Mouse (Mus musculus) spleen, postnatal 36 days (tissue): ENCODE data around the gene Ttll5.

Source experiments
- DNase-seq, 2 experiments: peaks; one replicate each; pipeline ENCODE4 v3.0.0; 2022; ENCODE audit warnings: low spot score in 2 of 2, mixed read lengths in 1 of 2

Gene Ttll5

GRCm38 (mm10) chr12:85839371-85840000 lies 15.0 kb downstream of the Ttll5 start:
- no peak for DNase-seq

DNA sequence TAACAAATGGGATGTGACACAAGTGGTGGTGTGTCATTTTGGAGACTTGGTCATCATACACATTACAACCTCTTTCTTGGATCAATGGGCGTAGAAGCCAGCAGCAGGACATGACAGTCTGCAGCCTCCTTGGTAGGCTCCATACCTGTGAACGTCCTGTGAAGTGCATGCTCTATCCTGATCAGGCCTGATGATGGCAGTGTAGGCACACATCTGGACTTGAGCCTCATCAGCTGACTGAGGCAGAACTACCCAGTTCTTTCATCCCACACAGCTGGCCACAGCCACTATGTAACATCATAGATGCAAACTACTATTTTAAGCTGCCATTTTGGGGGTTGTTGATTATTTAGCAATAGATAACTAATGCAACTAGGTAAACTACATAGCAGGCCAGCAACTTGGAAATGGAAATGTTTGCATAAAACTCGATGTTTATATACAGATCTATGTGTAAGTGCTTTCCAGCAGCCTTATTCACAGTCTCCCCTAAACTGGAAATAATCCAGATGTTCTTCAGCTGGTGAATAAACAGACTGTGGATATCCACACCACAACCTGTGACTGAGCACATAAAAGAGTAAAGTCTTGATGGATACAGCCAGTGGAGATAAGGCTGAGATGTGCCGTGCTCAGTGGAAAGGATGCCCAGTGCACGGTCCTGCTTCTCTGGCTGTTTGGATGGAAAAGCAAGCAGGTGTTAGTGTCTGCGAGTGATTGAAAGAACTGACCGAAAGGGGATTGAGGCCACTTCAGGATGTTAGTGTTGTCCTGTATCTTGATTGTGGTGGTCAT lies 23.9 kb downstream of the Ttll5 start:
- no peak for DNase-seq

GRCm38 (mm10) chr12:85850661-85851060 lies 26.2 kb downstream of the Ttll5 start:
- DNase-seq = no peak

DNA sequence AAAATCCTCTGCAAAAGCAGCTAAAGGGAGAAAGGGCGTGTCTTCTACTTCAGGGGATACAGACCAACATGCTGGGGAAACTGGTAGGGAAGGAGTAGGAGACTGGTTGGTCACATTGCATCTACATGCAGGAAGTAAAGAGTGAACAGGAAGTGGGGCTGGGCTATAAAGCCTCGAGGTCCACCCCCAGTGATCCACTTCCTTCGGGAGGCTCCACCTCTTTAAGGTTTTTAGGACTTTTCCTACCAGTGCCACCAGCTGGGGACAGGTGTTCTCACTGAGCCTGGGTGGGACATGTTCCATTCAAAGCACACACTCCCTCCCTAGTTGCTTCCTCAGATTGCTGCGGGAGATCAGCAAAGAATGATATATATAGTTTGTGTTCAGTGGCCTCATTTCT lies 29.4 kb downstream of the Ttll5 start:
- DNase-seq = no peak

DNA sequence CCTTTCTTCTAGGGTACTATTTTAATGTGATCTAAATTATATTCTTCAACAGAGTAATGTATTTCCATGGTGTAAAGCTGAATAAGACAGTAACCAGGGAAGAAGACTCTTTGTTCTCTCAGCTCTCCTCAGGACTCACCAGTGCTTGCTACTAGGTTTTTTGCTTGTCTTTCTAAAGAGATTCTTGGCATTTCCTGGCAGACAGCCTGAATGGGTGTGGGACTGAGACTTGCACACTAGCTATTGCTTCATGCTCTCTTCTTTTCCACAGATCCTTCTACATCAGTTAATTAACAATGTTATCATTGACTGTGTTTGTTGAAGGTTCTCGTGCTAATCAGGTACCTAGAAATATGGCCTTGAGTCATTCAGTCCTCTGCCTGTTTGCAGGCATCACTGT lies 29.8 kb downstream of the Ttll5 start:
- no peak for DNase-seq

- DNase-seq = no peak
Observed at GRCm38 (mm10) chr12:85857300-85857699, 32.8 kb downstream of the Ttll5 start.

DNA sequence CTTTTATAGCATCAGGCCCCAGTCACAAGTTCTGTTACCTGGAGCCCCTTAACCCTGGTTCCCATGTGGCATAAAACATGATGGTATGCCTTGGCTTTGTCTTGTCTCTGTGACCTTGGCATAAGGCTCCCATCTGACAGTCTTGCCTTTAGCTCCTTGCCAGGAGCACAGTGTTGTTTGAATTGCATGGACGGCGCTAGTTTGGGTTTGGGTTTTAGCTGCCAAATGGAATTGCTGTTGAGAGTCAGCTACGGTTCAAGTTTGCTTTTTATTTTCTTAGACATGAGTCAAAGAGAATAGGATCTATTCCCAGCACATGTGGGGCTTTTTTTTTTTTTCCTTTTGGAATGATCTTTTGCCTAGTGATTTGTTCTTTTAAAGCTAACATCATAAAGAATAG lies 34.7 kb downstream of the Ttll5 start:
- DNase-seq = no peak

GRCm38 (mm10) chr12:85859511-85860189 lies 35.2 kb downstream of the Ttll5 start:
- no peak for DNase-seq

GRCm38 (mm10) chr12:85862514-85862913 lies 38.1 kb downstream of the Ttll5 start:
- no peak for DNase-seq

- peak; percentile 4 to 10 for DNase-seq
Observed at GRCm38 (mm10) chr12:85865526-85865925, 41.1 kb downstream of the Ttll5 start.

DNA sequence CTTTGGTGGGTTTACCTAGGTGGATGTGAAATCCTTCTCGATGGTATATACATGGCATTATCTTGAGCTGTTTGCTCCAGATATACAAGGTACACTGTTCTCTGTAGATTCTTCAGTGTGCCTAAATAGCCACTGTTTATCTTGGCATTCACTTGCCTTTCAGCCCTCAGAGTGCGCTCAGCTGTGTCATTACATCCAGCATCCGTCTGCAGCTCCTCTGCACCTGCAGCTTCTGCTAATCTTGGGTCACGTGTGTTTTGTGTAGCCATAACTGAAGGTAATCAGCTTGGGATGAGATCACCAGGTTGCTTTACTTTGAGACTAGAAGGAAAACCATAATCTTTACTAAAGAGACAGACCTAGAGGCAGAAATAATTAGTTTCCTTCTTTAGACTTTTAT lies 42.2 kb downstream of the Ttll5 start:
- DNase-seq = no peak

DNA sequence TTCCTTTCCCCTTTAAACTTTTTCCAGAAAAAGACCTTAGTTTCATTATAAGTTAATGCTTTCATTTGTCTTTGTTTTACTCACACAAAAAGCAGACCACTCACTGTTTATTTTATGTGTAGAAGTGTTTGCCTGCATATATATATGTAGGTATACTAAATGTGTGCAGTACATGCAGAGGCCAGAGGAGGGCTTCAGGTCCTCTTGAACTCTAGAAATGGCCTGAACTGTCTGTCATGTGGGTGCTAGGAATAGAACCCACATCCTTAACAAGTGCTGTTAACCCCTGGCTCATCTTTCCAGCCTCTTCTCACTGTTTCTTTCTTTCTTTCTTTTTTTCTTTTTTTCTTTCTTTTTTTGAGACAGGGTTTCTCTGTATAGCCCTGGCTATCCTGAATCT lies 42.7 kb downstream of the Ttll5 start:
- no peak for DNase-seq

DNA sequence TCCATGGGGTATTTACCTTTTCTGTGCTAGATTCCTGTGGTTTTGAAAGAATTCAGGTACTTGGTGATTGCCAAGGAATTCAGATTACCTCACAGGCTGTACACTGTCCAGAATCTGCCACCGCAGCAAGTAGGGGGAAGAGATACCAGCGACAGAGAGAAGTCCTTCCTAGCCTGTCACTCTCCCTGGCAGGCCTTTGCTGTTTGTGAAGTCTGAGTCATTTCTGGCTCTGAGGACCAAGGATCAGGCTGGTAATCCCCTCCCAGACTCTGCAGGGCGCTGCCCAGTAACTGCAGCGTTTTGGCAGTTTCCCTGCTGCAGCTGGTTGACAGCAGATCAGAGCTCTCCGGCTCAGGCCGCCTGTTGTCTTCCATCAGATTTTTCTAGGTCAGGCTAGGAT lies 45.0 kb downstream of the Ttll5 start:
- DNase-seq = no peak

DNA sequence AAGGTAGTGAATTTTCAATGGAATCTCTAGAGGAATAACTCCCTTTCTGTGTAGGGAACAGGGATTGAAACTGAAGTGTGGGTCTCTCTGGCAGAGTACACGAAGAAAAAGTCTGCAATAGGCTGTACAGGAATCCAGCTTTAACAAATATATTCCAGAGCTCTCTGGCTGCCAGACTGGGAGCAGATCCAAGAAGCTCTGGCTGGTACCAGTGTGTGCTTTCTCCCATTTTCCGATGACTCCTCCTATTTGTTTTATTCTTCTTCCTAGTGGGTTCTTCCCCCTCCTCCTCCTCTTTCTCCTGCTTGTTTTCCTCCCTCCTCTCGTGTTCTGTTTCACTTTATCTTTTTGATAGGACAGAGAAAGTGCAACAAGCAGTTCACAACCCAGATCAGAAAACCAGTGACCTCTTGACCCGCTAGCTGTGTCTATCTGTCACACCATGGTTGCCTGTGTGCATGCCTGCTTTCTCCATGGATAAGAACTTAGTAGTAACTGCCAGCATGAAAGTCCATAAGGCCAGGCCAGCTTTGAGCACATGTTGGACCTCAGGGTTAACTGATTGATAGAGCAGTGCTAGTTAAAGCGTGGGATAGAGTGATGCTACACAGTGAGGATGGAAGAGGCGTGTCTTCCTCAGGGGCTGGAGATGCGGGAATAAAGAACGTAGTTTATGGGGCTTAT lies 55.3 kb downstream of the Ttll5 start:
- DNase-seq = no peak

DNA sequence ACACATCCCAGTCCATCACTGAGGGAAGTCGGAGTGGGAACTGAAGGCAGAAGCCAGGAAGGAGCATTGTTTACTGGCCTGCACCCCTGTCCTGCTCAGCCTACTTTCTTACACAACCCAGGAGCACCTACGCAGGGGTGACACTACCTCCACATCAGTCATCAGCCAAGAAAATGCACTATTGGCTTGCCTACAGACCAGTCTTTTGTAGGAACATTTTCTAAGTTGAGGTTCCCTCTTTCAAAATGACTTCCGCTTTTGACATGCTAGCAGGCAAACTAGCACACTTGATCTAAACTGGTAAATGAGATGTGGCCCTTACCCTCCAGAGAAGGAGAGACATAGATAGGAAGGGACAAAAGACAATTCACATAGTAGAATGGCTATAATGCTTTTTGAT lies 60.6 kb downstream of the Ttll5 start:
- DNase-seq = no peak

DNA sequence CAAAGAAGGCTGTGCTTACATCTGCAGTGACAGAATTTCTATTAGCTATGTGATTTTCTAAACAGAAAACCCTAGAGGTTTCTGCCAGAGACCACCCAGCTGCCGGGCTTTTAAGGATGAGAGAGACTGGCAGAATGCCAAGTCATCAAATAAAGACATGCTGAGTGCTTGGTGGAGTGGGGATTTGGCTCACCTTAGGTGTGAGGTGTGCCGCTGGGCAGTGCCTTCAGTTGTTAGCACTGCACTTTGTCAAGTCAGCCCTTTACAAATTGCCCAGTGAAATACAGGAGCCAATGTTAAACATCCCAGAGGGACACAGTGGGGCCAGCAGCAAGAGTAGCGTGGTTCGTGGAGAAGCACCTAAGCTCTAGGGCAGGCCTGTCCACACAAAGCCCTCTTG lies 65.6 kb downstream of the Ttll5 start:
- DNase-seq = no peak

DNA sequence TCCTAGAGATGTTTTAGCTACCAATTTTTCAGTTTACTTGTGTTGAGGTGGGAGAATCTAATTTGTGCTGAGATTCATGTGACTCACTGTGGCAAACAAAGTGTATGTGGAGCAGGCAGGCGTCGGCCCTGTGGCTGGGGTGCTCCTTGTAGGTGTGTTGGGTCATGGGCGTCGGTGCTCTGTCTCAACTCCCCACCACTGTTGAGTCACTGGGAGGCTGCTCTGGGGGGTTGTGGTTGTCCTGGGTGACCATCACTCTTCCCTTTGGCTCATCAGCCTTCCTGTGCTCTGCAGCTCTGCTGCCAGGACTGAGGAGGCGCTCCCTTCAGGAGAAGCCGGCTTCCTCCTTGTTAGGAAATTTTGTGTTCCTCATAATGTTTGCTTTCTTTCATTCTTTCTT lies 79.5 kb downstream of the Ttll5 start:
- no peak for DNase-seq

DNA sequence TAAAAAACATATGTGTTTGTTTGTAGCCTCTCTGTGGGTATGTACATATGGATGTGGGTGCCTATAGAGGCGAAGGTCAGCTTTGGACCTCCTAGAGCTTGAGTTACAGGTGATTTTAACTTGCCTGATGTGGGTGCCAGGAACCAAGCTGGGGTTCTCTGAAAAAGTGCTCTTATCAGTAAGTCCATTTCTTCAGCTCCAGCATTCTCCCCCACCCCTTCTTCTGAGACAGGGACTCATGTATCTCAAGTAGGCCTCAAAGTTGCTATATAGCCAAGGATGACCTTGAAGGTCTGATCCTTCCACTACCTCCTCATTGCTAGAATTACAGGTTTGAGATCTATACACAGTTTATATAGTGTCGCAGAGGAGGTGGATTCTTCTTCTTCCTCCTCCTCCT lies 81.2 kb downstream of the Ttll5 start:
- DNase-seq = no peak

GRCm38 (mm10) chr12:85907896-85908295 lies 83.4 kb downstream of the Ttll5 start:
- DNase-seq = no peak

DNA sequence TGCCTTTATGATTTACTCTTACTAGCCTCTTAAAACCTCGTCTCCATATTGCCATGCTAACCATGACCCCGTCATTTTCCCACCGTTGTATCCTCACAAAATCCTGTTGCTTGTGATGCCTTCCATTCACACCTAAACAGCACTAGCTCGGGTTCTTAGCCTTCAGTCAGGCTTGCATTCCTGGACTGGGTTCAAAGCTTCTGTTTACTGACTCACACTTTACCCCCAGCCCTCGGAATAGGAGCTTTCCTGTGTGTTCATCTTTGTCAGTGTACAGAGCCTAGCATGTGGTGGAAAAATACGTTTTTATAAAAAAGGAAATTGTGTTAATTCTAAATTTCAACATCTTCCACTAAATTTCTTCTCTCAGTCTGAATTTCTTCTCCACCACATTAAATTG lies 86.4 kb downstream of the Ttll5 start:
- no peak for DNase-seq

- no peak for DNase-seq
Observed at GRCm38 (mm10) chr12:85912712-85913504, 88.4 kb downstream of the Ttll5 start.

DNA sequence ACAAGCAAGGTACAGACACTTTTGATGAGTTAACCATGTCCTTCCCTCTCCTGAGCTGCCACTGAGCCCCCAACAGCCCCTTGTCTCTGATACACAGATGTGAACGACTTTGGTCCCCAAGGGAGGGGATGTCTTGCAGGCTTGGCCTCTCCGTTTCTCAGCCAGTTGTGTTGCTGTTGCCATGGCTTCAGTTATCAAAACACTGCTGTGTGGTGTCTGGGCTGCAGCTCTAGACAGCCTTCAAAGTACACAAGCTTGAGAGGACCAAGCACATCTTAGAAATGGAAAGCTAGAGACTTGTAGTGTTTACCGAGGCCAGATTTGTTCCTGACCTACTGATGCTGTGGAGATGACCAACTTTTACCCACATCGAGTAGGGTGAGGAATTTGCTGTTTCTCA lies 102.4 kb downstream of the Ttll5 start:
- no peak for DNase-seq
